Mouse (Mus musculus): ENCODE results near the gene Laptm4a.
A peak's percentile ranks its signal among the peaks of the same experiment; 100 is the strongest.

Laptm4a gene

GRCm38 (mm10) chr12:8921394-8922368, at the start of gene Laptm4a:
Gene Laptm4a, plus strand, starts transcription at chr12:8921664.
- DNase-seq = peak; percentile 95 to 97

- DNase-seq = no peak
Observed at GRCm38 (mm10) chr12:8875583-8875982, 45.9 kb upstream of the Laptm4a start.

DNA sequence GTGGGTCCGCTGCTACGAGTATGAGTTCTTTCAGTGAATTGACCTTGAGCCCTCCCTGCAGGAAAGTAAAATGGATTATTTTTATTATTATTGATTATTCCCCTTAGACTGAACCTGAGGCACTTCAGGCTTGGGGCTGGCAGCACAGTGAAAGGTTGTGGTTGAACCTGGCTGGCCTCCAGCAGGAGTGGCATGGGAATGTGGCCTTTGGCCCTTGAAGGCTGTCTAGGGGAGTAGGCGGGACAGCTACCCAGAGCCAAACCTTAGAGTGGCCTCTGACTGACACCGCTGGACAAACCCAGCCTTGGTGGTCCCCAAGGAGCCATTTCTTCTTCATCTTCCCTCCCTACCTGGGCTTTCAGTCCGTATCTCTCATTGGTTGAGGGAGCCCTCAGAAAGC, 44.6 kb upstream of the Laptm4a start:
- no peak for DNase-seq

DNA sequence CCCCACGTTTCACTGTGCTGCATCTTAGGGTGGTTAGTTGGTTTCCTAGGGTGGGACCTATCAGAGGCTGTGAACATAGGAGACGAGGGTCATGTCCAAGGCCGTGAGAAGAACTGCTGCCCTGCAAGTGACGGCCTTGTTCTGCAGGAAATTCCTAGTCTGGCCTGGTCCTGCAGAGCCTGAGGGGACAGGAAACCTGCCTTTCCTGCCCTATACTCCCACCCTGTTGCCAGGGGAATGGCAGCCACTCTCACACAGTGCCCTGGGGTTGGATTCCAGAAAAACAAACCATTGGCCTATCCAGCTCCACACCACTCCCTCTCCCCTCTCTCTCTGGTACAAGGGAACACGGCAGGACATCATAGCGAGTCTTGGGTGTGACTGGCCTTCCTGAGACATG, 44.1 kb upstream of the Laptm4a start:
- no peak for DNase-seq

GRCm38 (mm10) chr12:8878752-8879151, 42.7 kb upstream of the Laptm4a start:
- DNase-seq = no peak

DNA sequence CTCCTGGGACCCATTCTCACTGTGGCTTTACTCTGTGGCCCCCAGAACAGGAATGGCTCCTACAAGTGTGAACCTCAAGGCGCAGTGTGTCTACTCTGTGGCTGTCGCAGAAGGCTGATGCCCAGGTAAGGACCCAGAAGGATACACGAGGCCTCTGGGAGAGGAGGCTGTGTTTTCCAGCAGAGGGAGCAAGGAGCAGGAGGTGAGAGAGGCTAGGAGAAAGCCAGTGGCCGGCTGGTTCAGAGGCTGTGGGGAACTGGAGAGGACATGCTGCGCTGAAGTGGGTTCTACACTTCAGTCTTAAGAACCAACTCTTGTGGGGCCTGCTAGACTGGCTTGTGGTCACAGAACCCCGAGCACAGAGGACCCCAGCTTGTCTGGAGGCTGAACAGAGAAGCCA, 42.1 kb upstream of the Laptm4a start:
- DNase-seq = no peak

GRCm38 (mm10) chr12:8881736-8882135, 39.7 kb upstream of the Laptm4a start:
- DNase-seq = no peak

GRCm38 (mm10) chr12:8882376-8882775, 39.1 kb upstream of the Laptm4a start:
- DNase-seq = no peak

GRCm38 (mm10) chr12:8884426-8885145, 36.9 kb upstream of the Laptm4a start:
- DNase-seq = no peak

GRCm38 (mm10) chr12:8885146-8885543, 36.3 kb upstream of the Laptm4a start:
- DNase-seq = no peak

DNA sequence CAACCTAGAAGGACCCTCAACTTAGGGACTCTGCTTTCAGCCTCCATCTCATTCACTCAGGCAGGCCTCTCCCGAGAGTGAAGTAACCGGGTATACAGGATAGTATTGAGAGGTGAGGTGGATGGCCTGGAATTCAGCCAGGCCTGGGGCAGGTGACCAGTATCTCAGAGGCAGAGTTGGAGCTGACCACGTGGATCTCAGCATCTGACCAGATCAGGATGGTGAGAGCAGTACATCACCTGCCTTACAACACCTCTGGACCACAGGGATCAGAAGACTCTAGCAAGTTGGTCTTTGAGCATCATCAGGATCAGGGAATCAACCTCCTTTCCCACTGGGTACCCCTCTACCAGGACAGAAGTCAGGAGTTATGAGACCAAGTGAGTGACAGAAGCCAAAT, 35.5 kb upstream of the Laptm4a start:
- no peak for DNase-seq

DNA sequence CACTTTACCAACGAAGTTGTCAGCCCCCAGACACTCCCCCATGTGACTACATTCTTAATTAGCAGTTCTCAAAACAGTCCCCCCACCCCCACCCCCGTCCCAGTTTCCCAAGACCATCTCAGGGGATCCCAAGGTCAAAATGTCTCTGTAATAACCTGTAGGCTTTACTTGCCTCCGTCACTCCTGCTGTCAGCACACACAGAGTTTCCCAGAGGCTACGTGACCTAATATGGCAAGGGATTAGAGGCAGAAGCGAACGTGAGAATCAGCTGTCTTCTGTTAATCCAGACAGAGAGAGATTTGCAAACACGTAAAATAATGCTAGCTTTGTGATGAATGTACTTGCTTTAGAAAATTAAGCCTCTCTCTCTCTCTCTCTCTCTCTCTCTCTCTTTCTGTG, 33.0 kb upstream of the Laptm4a start:
- no peak for DNase-seq

GRCm38 (mm10) chr12:8889117-8889665, 32.3 kb upstream of the Laptm4a start:
- peak in 1 of 2 experiments; percentile 16 for DNase-seq

GRCm38 (mm10) chr12:8892876-8893532, 28.5 kb upstream of the Laptm4a start:
- no peak for DNase-seq

DNA sequence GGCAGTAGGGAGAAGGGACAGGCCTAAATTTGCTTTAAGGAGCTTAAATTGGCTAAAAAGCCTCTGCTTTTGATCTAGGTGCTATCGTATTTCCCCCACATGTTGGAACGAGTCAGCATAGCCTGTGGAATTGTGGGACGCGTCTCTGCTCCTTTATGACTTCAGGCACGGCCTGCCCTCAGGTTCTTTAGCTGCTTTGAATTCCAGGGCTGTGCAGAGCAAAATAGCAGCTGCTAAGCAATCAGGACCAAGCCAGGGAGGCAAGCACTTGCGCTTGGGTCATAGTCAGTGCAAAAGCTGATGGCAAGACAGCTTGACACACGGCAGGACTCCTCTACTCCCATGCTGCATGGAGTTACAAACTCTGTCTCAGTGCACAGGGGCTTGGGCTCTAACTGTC, 24.3 kb upstream of the Laptm4a start:
- DNase-seq = no peak

- DNase-seq = no peak
Observed at GRCm38 (mm10) chr12:8898879-8899785, 22.3 kb upstream of the Laptm4a start.

DNA sequence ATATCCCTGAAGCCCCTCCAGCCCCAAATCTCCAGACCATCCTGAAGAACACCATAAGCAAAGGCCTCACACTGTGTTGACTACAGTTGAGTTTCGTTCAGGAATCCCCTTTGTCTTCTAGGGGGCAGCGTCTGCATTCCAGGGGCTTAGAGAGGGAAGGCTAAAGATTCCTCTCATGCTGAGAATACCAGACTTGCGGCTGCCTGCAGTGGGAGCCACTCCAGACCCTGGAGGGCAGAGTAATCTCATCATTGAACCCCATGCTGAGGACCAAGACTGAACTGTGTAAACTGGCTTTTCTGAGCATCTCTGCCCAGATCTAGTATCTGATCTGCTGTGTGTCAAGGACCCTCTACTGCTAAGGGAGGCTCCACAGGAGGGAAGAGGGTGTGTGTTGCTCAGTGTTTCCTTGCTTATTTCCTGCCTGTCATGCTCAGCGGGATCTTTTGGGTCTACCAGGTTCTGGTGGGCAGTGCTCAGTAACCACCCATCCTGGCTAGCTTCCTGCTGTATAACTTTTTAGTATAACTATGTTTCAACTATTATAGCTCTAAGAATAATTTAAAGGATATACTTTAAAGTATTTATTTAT, 21.3 kb upstream of the Laptm4a start:
- DNase-seq = no peak

GRCm38 (mm10) chr12:8900919-8901663, 20.4 kb upstream of the Laptm4a start:
- no peak for DNase-seq

DNA sequence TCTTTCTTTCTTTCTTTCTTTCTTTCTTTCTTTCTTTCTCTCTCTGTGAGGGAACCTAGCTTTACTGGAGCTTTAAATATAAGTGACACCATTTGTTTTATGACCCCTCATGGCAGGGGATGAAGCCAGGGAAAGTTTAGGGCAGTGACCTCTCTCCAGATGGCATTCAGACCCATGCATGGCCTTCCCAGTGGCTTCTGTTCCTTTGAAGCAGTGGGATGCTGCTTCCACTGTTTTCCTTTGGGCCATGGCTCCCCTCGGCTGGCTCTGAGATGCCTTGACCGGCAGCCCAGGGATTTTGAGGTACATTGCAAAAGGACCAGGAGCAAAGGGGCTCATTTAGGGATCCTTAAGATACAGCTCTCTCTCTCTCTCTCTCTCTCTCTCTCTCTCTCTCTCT, 19.5 kb upstream of the Laptm4a start:
- DNase-seq = no peak

DNA sequence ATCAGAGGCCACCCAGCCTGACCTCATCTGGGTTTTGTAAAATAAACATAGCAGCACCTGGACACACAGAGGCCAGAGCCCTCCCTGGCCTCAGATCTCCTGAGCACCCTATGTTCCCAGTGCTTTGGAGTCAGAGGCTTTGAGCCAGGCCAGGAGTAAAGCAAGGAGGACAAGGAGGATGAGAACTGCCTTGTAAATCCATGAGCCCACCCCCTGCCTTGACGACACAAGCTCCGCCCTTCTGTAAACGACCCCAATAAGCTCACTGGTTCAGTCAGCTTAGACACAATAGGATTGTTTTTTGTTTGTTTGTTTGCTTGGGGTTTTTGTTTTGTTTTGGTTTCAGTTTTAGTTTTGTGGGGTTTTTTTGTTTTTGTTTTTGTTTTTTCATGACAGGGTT, 19.0 kb upstream of the Laptm4a start:
- DNase-seq = no peak

All from thymus, adult 18-20 months (tissue).